Mouse (Mus musculus): ENCODE measurements around the gene Banf1. TPM values are rescaled to one million over a fixed set of nuclear protein-coding genes. Genes with fewer than 3 reads are reported as not detected.
A peak's percentile ranks its signal among the peaks of the same experiment; 100 is the strongest.
"Not testable (repeated sequence)": the region's sequence is repeated elsewhere in the genome, so short reads cannot be mapped to it uniquely, and the experiment has no call there.

Banf1 gene
- total RNA-seq, 2 experiments from 2014 or later, result 152 to 165 TPM

DNA sequence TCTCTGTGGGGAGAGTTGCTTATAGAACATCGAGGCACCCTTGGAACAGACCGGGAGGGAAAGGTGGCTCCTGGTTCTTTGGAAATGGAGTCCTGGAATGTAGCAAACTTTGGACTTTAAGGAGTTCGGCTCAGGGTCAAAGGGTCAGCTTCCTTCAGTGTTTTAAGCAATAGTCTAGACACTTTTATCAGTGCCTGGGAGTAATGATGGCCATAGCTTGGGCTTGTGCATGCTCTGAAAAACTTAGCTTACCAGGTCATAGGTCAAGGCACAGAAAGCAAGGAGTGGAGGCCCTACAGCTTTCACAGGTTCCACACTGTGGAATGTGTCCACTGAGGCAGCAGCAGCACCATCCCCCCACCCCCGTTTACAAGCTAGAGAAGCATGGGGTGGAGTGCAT, 7.8 kb upstream of the Banf1 start:
- no peak for DNase-seq

DNA sequence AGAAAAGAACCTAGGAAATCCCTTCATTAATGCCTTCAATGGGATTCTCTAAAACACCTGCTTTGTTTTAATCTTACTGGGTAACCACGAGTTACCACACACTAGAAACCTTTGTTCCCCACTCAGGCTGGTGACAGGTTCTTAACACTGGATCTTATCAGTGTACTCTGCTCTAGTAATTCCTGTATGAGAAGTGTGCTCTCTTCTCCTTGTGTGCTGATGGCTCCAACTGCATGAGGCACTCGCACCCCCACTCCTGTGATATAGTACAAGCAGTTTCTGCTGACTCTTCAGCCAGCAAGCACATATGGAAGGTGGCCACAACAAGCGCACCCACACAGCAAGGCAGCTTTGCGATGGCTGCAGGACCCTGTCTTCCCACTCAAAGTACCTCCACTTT, 7.2 kb upstream of the Banf1 start:
- no peak for DNase-seq

- no peak for DNase-seq
Observed at GRCm38 (mm10) chr19:5372724-5373123, 5.8 kb upstream of the Banf1 start.

DNA sequence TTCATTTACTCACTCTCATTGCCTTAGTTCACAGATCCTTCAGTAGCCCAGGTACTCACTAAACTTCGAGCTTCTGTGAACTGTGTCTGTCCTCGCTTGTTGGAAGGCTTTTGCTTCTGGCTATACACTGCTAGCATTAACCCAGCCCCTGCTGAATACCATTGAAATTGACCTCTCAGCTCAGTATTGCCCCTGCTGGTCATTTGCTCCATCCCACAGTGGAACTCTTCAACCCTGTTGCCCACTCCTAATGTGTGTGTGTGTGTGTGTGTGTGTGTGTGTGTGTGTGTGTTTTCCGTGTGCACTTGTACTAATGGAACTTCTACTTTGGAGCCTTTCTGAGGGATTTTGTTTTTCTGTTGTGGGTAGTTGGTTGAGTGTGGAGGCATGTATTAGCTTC, 4.0 kb upstream of the Banf1 start:
- DNase-seq, result no peak

GRCm38 (mm10) chr19:5367455-5367854, 487 bp upstream of the Banf1 start:
- DNase-seq, result no peak

DNA sequence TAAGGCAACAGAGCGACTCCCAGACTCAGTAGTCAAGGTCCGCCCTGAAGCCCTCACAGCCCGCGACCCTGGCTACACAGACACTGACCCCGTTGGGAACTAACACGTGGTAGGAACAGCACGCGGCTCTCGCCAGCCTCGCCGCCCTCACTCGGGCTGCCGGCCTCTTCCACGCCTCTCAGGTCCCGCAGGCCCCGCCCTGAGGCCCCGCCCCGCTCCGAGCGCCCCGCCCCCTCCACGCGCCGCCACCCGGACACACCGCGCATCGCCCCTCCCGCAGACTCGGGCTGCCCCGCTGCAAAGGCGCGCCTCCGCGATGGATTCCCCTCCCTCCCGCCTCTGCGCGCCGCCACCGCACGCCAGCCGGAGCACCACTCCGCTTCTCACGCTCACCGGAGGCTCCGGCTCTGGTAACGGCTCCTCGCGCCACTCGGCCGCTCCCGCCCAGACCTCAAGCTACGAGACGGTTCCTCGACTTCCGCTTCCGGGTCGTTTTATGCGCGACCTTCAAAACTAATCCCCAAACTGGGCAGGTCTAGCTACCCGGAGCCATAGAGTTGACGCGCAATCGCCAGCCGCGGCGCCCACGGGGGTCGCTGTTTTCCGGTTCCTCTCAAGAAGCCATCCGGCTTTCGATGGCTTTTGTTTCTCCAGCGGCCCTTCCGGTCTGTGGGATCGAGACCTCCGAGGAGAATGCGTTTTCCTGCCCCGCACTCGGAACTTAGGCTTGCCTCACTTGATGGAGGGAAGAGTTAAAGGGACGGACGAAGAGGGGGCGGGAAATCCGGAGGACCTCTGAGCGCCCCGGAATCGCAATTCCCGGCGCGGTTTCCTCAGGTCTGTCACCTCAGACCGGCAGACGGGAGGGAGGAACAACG, 554 bp downstream of the Banf1 start, which contains the start of gene Eif1ad:
Eif1ad (plus strand) TSS at position 567 of the 878 bp plus-strand sequence.
- DNase-seq, result peak; percentile 93

DNA sequence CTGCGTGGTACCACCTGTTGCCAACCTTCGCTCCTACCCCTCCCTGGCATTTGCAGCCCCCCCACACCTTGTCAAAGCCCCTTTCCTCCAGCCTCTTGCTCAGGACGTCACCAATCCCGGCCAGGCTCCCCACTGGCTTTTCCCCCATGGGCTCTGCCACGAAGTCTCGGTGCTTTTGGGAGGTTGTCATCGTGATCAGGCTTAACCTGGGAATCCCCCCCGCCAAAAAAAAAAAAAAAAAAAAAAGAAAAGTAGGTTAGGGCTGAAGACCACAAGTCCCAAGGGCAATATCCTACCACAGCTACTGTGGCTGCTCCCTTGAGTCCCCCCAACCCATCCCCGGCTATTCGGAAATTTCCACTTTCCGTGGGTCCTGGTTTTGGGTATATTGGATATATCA, 1.2 kb downstream of the Banf1 start:
- no peak for DNase-seq

DNA sequence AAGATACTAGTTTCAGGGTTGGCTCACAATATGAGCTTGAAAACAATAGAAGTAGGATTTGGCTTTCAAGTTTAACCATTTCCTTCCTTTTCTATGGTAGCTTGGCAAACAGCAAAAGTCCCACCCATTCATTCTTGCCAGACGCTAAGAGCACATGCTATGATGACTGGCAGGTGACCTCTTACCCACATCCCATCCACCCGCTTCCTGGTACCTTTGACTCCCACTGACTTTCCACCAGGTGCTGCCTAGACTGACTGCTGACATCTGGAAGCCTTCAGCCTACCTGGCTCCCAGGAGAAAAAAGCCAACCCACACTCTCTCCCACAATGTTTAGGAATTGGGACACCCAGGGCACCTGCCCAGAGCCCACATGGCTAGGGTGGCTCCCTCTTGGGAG, 2.8 kb downstream of the Banf1 start:
- DNase-seq, result no peak

DNA sequence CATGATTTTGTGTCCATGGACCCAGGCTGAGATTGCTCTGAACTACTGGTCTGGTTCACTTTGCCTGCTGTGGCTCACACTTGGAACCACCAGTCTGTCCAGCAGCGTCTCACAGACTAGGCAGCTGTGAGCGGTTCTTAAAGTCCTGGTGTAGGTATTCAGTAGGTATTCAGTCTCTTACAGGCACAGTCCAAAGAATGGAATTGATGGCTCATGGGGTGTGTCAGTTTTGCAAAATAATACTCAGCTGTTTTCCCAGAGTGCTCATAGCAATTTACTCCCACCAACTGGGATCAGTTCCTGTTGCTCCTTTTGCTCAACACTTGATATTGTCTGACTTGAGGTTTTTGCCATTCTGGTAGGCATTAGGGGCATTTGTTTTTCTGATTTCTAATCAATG, 4.8 kb downstream of the Banf1 start:
- no peak for DNase-seq

- DNase-seq, result no peak
Observed at GRCm38 (mm10) chr19:5356080-5356479, 10.9 kb downstream of the Banf1 start.

- DNase-seq, result no peak
Observed at GRCm38 (mm10) chr19:5353609-5354008, 13.4 kb downstream of the Banf1 start.

- DNase-seq, result not testable (repeated sequence)
Observed at GRCm38 (mm10) chr19:5349502-5349873, 17.5 kb downstream of the Banf1 start, which contains the start of gene Cst6. TSS of gene Cst6 (minus strand) at chr19:5349574.

DNA sequence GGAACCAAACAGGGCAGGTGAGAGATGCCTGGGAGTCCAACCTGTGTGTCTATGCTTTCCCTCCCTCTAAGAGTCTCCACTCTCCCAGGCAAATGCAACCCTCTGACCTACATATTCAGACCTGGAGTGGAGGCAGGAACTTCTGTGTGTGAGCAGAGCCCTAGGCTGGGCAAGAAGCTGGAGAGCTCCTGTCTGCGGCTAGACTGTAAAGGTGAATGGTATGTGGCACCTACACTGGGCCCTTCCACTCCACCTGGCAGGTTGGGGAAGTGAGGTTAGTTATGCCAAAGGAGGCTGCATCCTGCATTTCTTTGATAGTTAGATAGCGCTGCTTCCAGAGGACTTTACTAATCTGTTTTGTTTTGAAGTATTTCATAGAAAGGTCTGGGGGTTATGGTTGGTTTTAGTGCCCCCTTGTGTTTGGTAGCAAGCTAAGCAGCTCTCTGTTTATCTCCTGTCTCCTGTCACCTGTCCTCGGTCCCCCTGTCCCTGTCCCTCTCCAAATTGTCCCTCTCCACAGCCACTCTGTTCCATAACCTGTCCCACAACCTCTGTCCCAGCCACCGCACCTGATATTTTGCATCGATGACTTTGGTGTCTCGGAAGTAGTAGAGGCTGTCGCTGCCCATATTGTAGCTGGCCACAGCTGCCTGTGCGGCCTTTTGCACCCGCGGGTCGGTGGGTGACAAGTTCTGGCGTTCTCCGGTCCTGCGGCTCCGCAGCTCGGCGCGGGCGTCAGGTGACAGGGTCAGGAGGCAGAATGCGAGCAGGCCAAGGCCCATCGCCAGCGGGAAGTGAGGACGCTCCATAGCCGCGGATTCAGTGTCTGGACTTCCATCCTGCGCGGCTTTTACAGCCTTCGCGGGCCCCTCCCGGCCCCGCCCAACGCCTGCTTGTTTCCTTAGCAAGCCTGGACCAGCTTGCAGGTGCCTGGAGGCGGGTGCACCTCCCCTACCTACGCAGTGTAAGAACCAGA, 18.2 kb downstream of the Banf1 start:
- DNase-seq, result no peak

DNA sequence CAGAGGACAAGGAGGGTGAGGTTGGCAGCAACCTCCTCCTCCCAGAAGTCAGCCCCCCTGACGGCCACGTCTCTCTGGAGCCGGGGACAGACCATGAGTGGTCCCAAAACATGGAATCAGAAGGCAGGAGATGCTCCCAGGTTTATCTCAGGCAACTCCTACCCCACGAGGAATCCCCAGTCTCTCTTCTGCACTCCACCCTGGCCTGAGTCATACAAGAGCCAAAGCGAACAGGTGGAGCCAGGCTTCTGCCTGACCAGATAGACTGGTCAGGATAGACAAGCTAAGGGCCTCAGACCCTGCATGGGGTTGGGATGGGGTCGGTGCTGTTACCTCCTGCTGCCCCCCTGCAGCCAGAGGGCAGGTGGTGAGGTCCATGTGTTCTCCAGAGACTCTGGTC, 18.9 kb downstream of the Banf1 start:
- DNase-seq, result no peak

DNA sequence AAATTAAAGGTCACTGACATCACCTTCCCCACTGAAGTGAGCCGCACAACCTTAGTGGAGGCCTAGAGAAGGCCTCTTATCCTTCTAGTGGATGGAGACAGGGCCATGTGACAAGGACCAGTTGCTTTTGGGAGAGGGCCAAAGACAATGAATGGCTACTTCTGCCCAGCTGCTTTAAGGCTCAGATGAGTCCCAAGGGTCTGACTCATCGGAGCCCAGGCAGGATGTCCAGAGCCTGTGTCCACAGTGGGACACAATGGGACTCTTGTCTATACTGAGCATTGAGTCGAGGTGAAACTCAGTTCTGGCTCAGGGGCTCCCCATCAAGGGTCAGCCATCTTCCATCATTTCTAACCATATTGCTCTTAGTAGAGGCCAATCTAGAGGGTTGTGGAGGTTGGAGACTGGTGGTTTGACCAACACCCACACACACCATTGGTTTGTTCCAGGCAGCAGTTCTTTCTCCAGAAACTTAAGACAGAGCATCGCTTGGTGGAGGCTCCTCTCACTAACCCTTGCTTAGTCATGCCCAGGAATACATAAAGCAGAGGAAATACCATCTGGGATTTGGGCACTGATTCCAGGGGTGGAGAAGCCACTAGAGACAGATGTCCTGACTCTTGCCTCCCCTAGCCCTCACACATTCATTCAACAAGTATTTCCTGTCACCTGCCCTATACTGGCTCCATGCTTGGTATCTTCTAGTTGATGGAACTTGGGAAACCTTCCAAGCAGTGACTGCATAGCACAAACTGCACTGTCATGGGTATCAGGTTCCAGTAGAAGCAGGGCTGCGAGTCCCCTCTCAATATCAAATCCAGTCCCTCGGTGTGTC, 21.5 kb downstream of the Banf1 start:
- DNase-seq, result no peak

GRCm38 (mm10) chr19:5341360-5341759, 25.6 kb downstream of the Banf1 start:
- no peak for DNase-seq

GRCm38 (mm10) chr19:5337975-5338374, 29.0 kb downstream of the Banf1 start:
- peak; percentile 77 to 85 for DNase-seq

DNA sequence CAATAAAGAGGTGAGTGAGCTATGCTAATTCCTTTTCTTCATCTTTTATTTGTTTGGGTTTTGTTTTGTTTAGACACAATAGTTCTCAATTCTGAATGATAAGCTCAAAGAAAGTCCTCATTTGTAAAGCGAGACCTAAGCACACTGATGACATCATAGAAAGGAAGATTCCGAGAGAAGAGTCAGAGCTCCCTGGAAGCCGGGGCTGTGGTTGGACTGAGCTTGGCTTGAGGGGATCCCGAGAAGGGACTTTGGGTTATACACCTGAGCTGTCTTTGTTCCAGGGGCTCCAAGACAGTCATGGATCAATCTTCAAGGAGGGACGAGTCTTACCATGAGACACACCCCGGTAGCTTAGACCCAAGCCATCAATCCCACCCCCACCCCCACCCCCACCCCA, 31.5 kb downstream of the Banf1 start, which contains the start of gene Catsper1:
Catsper1 (plus strand) TSS at position 301 of the 400 bp plus-strand sequence.
- DNase-seq, result no peak

GRCm38 (mm10) chr19:5334741-5335140, 32.2 kb downstream of the Banf1 start:
- no peak for DNase-seq

GRCm38 (mm10) chr19:5327970-5328369, 39.0 kb downstream of the Banf1 start:
- no peak for DNase-seq

- DNase-seq, result no peak
Observed at GRCm38 (mm10) chr19:5323801-5324200, 43.2 kb downstream of the Banf1 start.
